Mouse (Mus musculus) embryo, embryonic 9.5 days (tissue): ENCODE measurements around the gene Rnf39.

Experiments
- DNase-seq: peaks from one replicate; pipeline ENCODE4 v3.0.0-alpha.2; 2017; ENCODE audit errors: extremely low spot score

Rnf39 gene

GRCm38 (mm10) chr17:36942791-36943471 is at the start of gene Rnf39:
Rnf39 (plus strand) TSS chr17:36942918.
- peak; percentile 22 for DNase-seq

DNA sequence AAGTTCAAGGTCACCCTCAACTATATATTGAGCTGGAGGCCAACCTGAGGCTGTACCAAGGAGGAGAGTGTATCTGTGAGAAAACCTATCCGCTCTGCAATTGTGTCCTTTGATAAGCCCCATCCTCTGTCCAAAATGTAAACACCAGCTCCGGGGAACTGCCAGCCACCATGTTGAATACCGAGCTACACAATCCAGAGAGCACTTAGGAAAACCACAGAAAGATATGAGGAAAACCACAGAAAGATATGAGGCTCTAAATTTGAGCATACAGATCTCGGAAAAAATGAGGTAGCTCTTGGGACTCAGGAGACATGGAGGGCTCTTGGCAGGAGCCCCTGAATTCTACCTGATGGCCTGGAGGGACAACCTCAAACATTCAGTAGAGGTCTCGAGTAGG is 49.3 kb upstream of the Rnf39 start:
- DNase-seq: no peak

DNA sequence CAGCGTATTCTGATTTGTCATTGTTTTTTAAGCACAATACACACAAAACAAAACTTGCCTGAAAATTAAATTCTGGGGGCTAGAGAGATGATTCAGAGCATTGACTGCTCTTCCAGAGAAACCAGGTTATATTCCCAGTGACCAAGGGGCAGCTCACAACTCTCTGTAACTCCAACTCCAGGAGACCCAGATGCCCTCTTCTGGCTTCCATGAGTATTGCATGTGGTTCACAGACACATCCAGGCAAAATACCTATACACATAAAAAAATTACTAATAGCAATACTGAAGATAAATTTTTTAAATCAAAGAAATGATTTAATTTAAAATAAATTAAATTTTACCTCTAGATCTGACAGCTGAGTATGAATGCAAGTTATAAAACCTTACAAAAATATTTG is 46.1 kb upstream of the Rnf39 start:
- peak; percentile 12 for DNase-seq

GRCm38 (mm10) chr17:36897065-36897464 is 45.7 kb upstream of the Rnf39 start:
- DNase-seq: no peak

DNA sequence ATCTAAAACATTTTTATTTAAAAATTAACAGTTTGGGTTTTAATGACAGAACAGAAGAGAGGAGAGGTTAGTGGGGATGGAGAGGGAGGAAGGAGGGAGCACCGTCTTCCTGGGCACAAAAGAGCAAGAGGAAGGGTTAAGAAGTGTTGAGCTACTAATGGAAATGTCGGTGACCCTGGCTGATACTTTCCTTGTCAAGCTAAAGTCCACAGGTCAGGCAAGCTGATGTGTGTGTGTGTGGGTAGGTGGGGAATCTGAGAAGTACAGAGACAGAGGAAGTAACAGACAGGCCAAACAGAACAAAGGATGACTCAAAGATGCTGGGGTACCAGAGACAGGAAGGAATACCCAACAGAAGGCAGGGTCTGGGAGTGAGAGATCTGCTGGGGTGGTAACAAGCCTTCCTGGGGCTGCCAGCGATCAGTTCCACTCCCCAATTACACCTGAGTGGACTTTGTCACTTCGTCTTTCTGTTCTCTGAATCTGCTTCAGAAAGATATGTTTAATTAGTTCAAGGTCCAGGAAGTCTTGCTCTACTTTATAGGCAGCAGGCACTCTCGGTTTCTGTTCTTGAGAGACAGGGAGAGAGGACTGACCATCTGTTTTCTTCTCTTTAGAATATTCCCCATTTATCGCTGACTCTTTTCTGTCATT is 45.0 kb upstream of the Rnf39 start, which contains the start of gene Trim31:
TSS of gene Trim31 (plus strand) at position 567 of the 654 bp plus-strand sequence.
- no peak for DNase-seq

DNA sequence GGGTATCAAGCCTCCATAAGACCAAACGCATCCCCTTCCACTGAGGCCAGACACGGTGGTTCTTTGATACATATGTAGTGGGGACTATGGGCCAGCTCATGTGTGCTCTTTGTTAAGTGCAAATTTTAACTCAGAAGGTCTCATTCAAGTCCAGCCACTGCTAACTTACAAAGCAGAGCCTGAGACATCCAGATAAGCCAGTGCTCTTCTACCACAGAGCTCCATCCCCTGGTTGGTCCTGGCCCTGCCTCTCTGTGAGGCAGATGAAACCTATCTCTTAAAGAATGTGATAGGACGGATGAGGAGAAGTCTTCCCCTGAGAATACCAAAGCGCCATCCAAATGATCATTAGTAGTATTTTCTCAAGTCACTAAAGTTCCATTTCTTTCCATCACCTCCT is 43.3 kb upstream of the Rnf39 start:
- DNase-seq: no peak

- DNase-seq: no peak
Measured at GRCm38 (mm10) chr17:36900001-36900400, 42.7 kb upstream of the Rnf39 start.

- DNase-seq: no peak
Measured at GRCm38 (mm10) chr17:36900691-36901090, 42.0 kb upstream of the Rnf39 start.

DNA sequence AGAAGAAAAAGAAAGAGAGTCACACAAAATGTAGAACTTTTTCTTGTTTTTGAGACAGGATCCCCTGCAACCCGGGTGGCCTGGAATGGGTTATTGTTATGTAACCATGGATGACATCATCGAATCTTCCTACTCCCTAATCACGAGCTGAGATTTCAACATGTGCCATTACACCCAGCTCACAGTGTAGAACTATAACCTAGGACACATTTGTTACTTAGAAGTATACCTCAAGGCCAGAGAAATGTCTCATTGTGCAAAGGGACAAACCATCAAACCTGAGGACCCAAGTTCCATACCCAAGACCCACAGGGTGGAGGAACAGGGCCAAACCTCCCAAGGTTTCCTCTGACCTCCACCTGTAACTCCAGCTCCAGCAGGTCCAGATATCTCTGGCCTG is 39.1 kb upstream of the Rnf39 start:
- DNase-seq: no peak

GRCm38 (mm10) chr17:36908235-36908634 is 34.5 kb upstream of the Rnf39 start:
- DNase-seq: no peak

- no peak for DNase-seq
Measured at GRCm38 (mm10) chr17:36909802-36910201, 32.9 kb upstream of the Rnf39 start.

GRCm38 (mm10) chr17:36912031-36912430 is 30.7 kb upstream of the Rnf39 start:
- no peak for DNase-seq

DNA sequence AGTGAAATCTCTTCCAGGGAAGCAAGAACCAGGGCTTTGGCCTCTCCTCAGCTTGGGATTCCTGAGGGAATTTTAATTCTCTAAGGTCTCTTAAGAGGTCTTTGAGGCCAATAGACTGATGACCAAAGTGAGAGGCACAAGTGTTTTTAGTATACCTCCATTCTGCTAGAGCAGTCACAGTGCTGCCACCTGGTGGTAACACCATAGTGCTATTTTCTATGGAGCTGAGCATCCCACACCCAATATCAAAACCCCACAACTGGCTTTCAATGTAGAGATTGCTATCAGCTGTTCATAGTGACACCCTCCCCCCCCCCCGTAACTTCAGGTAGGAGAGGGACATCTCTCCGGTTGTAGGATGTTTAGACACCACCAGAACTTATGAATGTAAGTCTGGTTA is 28.6 kb upstream of the Rnf39 start:
- peak; percentile 59 for DNase-seq

- peak; percentile 47 for DNase-seq
Measured at GRCm38 (mm10) chr17:36915076-36915475, 27.6 kb upstream of the Rnf39 start.

GRCm38 (mm10) chr17:36920239-36920638 is 22.5 kb upstream of the Rnf39 start:
- no peak for DNase-seq

DNA sequence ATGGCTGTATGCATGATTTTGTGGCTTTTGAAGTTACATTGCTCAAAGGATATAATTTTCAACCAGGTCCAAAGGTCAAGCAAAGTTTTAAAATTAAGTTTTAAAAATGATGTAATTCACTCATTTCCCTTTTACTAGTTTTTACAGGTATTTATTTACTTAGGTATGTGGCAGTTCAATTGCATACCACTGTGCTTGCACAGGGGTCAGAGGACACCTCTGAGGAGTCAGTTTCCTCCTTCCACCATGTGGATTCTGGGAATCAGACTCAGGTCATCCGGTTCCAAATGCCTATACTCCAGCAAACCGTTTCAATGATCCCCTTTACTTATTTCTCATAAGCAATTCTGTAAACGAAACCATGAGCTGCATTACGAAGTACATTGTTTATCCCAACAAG is 20.0 kb upstream of the Rnf39 start:
- no peak for DNase-seq

GRCm38 (mm10) chr17:36923491-36923890 is 19.2 kb upstream of the Rnf39 start:
- no peak for DNase-seq

DNA sequence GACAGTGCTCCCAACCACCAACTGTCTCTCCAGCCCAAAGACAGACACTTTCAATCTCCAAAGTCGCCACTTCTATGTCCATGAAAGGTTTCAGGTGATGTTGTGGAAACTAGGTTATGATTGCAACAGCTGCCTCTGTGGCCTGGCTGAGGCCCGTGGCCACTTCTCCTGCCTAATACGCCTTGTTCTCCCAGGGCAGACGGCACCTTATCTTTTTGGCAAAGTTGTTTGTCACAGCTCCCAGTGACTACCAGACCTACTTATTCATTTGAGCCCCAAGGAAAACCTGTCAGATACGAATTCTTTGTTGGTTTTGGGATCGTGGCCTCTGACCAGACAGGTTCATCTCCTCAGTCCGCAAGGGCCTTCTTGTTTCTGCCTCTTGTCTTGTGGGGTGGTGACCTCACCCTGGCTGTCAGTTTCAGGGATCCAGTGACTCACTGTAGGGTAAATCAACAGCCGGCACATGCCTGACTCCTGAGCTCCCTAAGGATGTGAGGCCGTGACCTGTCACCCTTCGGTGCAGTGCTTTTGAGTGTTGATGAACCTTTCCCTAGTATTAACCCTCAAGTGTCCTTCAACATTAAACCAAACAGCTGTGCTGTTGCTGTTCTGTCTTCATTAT is 15.1 kb upstream of the Rnf39 start:
- DNase-seq: no peak

- no peak for DNase-seq
Measured at GRCm38 (mm10) chr17:36929236-36929932, 13.3 kb upstream of the Rnf39 start.

DNA sequence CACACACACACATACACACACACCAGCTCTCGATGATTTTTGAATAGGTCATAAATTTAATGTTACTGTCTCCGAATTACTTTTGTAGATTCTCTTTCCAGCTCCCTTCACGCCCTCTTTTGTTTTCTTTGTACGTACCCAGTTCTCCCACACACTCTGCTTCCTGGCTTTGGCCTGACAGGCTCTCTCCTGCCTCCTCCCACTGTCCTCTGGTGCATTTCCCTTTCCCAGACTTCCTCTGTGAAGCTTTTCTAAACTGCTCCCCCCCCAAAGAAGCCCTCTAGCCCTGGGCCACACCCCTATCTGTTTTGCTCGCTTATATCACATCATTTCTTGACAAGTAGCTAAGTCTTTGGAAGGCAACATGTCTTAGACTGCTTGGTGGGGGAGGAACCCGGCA is 12.5 kb upstream of the Rnf39 start:
- no peak for DNase-seq

DNA sequence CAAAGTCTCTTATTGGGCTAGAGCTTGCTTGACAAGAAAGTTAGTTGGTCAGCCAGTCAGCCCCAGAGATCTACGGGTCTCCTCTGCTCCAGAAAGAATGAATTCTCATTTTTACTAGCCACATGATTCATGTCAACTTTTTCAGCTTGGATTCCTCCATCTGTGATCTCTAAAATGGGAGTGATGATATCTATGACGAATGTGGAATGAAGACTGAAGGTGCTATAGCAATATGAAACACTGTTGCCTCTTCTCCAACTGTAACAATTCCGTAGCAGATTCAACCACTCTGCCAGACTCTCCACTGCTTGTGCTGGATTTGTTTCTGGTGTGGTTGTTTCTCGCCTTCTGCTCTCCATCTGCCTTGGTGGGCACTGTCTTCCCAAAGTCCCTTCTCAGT is 11.6 kb upstream of the Rnf39 start:
- DNase-seq: no peak

GRCm38 (mm10) chr17:36931806-36932205 is 10.9 kb upstream of the Rnf39 start:
- DNase-seq: no peak

- DNase-seq: no peak
Measured at GRCm38 (mm10) chr17:36938056-36938455, 4.7 kb upstream of the Rnf39 start.
